8 mouse cellular contexts compared by ENCODE assay signal in the genomic region with DNA sequence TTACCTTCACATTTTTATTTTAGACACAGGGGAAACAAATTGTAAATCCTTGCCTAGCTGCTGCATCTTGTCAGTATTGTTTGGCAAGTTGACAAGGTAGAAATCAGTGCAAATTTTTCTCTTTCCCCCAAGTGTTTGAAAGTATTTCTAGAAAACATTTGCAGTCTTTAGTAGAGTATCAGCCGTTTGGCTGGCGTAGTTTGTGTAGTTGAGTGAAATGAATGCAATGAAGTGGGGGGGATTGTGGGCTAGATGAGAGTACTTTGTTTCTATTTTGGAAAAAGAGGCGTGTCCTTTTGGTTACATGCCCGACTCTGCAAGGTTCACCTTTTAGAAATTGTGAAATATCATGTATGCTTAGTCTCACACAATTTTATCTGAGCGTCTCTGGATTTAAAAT. TPM values are rescaled to one million over a fixed set of nuclear protein-coding genes. Genes with fewer than 3 reads are reported as not detected.
DNase-seq lines count a peak whose midpoint lies in the region; ATAC-seq and TF ChIP-seq lines count a peak whose summit lies in the region.

No protein-coding gene starts in this region.

- 32% methylated on average over 5 of the region's 5 CpGs for WGBS in embryonic facial prominence, embryonic 12.5 days
- WGBS in hindbrain, embryonic 16.5 days: 27% methylated on average over 5 of the region's 5 CpGs

- no peak for DNase-seq in layer of hippocampus, adult 2 months (ENCODE audit: low spot score in 2 of 2)
- DNase-seq in layer of hippocampus, postnatal 14 days (ENCODE audit: low spot score in 2 of 2): no peak
- peak; percentile 30 for DNase-seq in lung, postnatal 14 days
- no peak for DNase-seq in MN1 (ENCODE audit: low spot score)
- no peak for DNase-seq in urinary bladder, postnatal 4 days (ENCODE audit: low spot score in 2 of 2)
- no peak for DNase-seq in spleen, postnatal 14 days (ENCODE audit: low spot score in 2 of 2)

- peak overlapping the region; percentile 73 for H3K4me2 ChIP-seq in embryonic facial prominence, embryonic 12.5 days (replicated peaks)
- H3K4me2 ChIP-seq in hindbrain, embryonic 16.5 days (ENCODE audit: low read length): peak overlapping the region; percentile 80

- H3K4me3 ChIP-seq in layer of hippocampus, adult 2 months: peak overlapping the region; percentile 90
- H3K4me3 ChIP-seq in embryonic facial prominence, embryonic 12.5 days: peak overlapping the region; percentile 90
- peak overlapping the region; percentile 97 for H3K4me3 ChIP-seq in hindbrain, embryonic 16.5 days (ENCODE audit: low read length)

- no peak for TF ChIP-seq CTCF in layer of hippocampus, adult 2 months (conservative IDR thresholded peaks at IDR 0.05)

- peaks cover 32% of the 10 kb centered on the region for H3K4me1 ChIP-seq in embryonic facial prominence, embryonic 12.5 days
- peaks cover 27% of the 10 kb centered on the region for H3K4me1 ChIP-seq in hindbrain, embryonic 16.5 days (ENCODE audit: control insufficient read depth, insufficient read depth, low read depth, low read length)

- H3K27ac ChIP-seq in layer of hippocampus, adult 2 months: peak overlapping the region; percentile 92; the same call in 1 of the 2 replicates
- no peak overlapping the region for H3K27ac ChIP-seq in embryonic facial prominence, embryonic 12.5 days
- no peak overlapping the region for H3K27ac ChIP-seq in hindbrain, embryonic 16.5 days (ENCODE audit: low read depth, low read length)

- ATAC-seq in embryonic facial prominence, embryonic 12.5 days (ENCODE audit: insufficient number of reproducible peaks, insufficient read depth, low FRiP score, low TSS enrichment): no peak
- no peak for ATAC-seq in hindbrain, embryonic 16.5 days

- H3K9ac ChIP-seq in embryonic facial prominence, embryonic 12.5 days: peak overlapping the region; percentile 95; the same call in 1 of the 2 replicates
- H3K9ac ChIP-seq in hindbrain, embryonic 16.5 days (ENCODE audit: low read depth, low read length): no peak overlapping the region

- 0 out of 2 replicates have a peak, but pooled peaks cover 3% of the 10 kb centered on the region for H3K36me3 ChIP-seq in embryonic facial prominence, embryonic 12.5 days
- H3K36me3 ChIP-seq in hindbrain, embryonic 16.5 days (ENCODE audit: control insufficient read depth, insufficient read depth, low read length): no peaks in the 10 kb centered on the region

- H3K27me3 ChIP-seq in embryonic facial prominence, embryonic 12.5 days: no peaks in the 10 kb centered on the region
- no peaks in the 10 kb centered on the region for H3K27me3 ChIP-seq in hindbrain, embryonic 16.5 days (replicated peaks; ENCODE audit: control insufficient read depth, insufficient read depth, low read length)

- no peaks in the 10 kb centered on the region for H3K9me3 ChIP-seq in embryonic facial prominence, embryonic 12.5 days
- no peaks in the 10 kb centered on the region for H3K9me3 ChIP-seq in hindbrain, embryonic 16.5 days (ENCODE audit: control insufficient read depth, low read length)

RNA-seq across cellular contexts. Expression of a gene that starts 1.6 kb away (rescaled TPM):
- total RNA-seq in layer of hippocampus, adult 2 months (2021): 10 to 100 TPM; 64.4 to 69.3 TPM
- total RNA-seq in layer of hippocampus, postnatal 14 days (2021): 10 to 100 TPM; 51.6 to 51.7 TPM
- polyA plus RNA-seq in embryonic facial prominence, embryonic 12.5 days (2016; fragmentation: Nextera tagmentation; extraction: Ambion mirVana): 36.5 and 41.4 TPM in 2 replicates
- polyA plus RNA-seq in hindbrain, embryonic 16.5 days (2015; fragmentation: Nextera tagmentation; extraction: Ambion mirVana): 27.1 and 31.7 TPM in 2 replicates
